Mouse (Mus musculus): Measurements from ENCODE around the gene Slc35g1. TPM values are rescaled to one million over a fixed set of nuclear protein-coding genes. Genes with fewer than 3 reads are reported as not detected.

Slc35g1 gene
- total and polyA plus RNA-seq, 3 experiments, result 11.3 to 58.4 (median 44.4) TPM

DNA sequence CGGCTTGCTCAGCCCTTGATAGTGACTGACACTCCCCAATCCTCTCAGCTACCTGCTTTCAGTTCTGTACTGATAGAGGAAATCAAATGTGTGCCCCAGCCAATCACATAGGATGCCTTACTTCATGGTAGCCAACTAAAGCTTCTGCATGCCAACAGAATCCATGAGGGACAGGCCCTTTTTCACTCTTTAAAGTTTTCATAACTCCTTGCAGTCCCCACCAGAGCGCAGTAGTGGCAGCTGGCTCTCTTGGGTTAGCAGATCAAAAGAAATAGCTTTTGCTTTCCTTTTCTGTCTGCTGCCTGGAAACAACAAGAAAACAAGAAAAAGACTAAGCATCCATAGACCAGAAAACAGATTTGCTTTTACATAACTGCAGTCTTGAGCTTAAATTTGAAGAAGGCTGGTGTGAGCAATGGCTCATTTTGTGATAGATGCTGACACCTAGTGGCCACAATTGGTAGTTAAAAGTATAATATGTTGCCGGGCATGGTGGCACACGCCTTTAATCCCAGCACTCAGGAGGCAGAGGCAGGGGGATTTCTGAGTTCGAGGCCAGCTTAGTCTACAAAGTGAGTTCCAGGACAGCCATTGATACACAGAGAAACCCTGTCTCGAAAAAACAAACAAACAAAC lies 43.2 kb upstream of the Slc35g1 start:
- no peak for DNase-seq (ENCODE audit: low spot score)
- no peaks in the 10 kb centered on the region for H3K9me3 ChIP-seq (replicated peaks)
- no peak for ATAC-seq (ENCODE audit: extremely low read depth, insufficient number of reproducible peaks, low FRiP score, poor library complexity, severe bottlenecking)
- no peaks in the 10 kb centered on the region for H3K36me3 ChIP-seq (replicated peaks)
- TF ChIP-seq POLR2AphosphoS5 (IDR thresholded peaks at IDR 0.05; ENCODE audit: insufficient replicate concordance, low read depth, low read length) (no peak), TAL1 (conservative IDR thresholded peaks at IDR 0.05; ENCODE audit: low read depth, low read length) (no peak), GATA1 (IDR thresholded peaks at IDR 0.05; ENCODE audit: borderline replicate concordance, low read length) (no peak), CTCF (IDR thresholded peaks at IDR 0.05; ENCODE audit: low read depth, low read length) (no peak), GATA2 (IDR thresholded peaks at IDR 0.05; ENCODE audit: borderline replicate concordance, low read depth, low read length) (no peak)
- no peak overlapping the region for H3K4me3 ChIP-seq (ENCODE audit: low read depth, low read length)
- H3K27me3 ChIP-seq (ENCODE audit: insufficient read depth, low read length), result peaks cover 15% of the 10 kb centered on the region
- H3K4me1 ChIP-seq (ENCODE audit: insufficient read depth, low read depth, low read length), result peaks cover 13% of the 10 kb centered on the region

DNA sequence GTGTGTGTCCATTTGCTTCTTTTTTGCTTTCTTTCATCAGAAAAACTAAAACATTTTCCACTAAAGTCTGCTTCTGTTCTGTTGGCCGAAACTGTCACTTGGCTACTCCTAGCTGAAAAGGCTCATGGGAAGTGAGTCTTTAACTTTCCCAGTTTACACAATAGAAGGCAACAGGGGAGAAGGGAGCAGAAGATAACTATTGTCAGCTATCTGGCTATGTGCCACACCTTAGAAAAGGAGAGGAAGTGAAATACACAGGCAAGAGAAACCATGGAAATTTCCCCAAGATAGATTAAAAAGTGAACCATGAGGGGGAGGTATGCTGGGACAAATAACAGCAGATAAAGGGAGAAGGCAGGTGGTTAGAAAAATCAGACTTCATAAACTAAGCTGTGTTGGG lies 41.5 kb upstream of the Slc35g1 start:
- Histone ChIP-seq H3K4me1 (ENCODE audit: insufficient read depth, low read depth, low read length) (peaks cover 29% of the 10 kb centered on the region), H3K27me3 (ENCODE audit: insufficient read depth, low read length) (peaks cover 8% of the 10 kb centered on the region), H3K4me3 (ENCODE audit: low read depth, low read length) (no peak overlapping the region), H3K9me3 (replicated peaks) (no peaks in the 10 kb centered on the region), H3K36me3 (replicated peaks) (no peaks in the 10 kb centered on the region)
- DNase-seq (ENCODE audit: low spot score), result no peak
- no peak for ATAC-seq (ENCODE audit: extremely low read depth, insufficient number of reproducible peaks, low FRiP score, poor library complexity, severe bottlenecking)
- TF ChIP-seq TAL1 (conservative IDR thresholded peaks at IDR 0.05; ENCODE audit: low read depth, low read length) (no peak), GATA1 (IDR thresholded peaks at IDR 0.05; ENCODE audit: borderline replicate concordance, low read length) (no peak), POLR2AphosphoS5 (IDR thresholded peaks at IDR 0.05; ENCODE audit: insufficient replicate concordance, low read depth, low read length) (no peak), GATA2 (IDR thresholded peaks at IDR 0.05; ENCODE audit: borderline replicate concordance, low read depth, low read length) (no peak), CTCF (IDR thresholded peaks at IDR 0.05; ENCODE audit: low read depth, low read length) (no peak)

DNA sequence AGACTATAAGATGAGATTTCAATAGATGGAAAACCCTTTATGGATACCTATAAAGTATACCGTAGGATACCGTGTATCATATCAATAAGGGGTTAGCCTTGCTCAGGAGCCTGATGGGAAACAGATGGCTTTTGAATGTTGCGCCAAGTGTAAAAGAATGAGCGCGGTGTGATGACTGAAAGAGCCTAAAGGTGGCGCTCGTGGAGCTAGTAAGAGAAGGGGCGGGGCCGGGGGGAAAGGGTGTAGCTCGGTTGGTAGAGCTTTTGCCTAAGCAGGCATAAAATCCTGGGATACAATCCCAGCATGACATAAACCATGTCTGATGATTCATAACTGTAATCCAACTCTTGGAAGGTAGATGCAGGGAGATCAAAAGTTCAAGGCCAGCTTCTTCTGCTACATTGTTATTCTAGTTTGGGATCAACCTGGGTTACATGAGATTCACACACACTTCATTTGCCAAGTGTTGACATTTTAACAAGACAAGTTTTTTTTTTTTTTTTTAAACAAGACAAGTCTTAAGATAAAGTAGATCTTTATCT lies 40.9 kb upstream of the Slc35g1 start:
- DNase-seq (ENCODE audit: low spot score) (no peak), ATAC-seq (ENCODE audit: extremely low read depth, insufficient number of reproducible peaks, low FRiP score, poor library complexity, severe bottlenecking) (no peak)
- peaks cover 32% of the 10 kb centered on the region for H3K4me1 ChIP-seq (ENCODE audit: insufficient read depth, low read depth, low read length)
- H3K9me3 ChIP-seq (replicated peaks), result no peaks in the 10 kb centered on the region
- no peak for TF ChIP-seq POLR2AphosphoS5 (IDR thresholded peaks at IDR 0.05; ENCODE audit: insufficient replicate concordance, low read depth, low read length)
- no peak for TF ChIP-seq CTCF (IDR thresholded peaks at IDR 0.05; ENCODE audit: low read depth, low read length)
- TF ChIP-seq GATA1 (IDR thresholded peaks at IDR 0.05; ENCODE audit: borderline replicate concordance, low read length), result no peak
- TF ChIP-seq GATA2 (IDR thresholded peaks at IDR 0.05; ENCODE audit: borderline replicate concordance, low read depth, low read length), result no peak
- TF ChIP-seq TAL1 (conservative IDR thresholded peaks at IDR 0.05; ENCODE audit: low read depth, low read length), result no peak
- peaks cover 5% of the 10 kb centered on the region for H3K27me3 ChIP-seq (ENCODE audit: insufficient read depth, low read length)
- no peaks in the 10 kb centered on the region for H3K36me3 ChIP-seq (replicated peaks)
- no peak overlapping the region for H3K4me3 ChIP-seq (ENCODE audit: low read depth, low read length)

DNA sequence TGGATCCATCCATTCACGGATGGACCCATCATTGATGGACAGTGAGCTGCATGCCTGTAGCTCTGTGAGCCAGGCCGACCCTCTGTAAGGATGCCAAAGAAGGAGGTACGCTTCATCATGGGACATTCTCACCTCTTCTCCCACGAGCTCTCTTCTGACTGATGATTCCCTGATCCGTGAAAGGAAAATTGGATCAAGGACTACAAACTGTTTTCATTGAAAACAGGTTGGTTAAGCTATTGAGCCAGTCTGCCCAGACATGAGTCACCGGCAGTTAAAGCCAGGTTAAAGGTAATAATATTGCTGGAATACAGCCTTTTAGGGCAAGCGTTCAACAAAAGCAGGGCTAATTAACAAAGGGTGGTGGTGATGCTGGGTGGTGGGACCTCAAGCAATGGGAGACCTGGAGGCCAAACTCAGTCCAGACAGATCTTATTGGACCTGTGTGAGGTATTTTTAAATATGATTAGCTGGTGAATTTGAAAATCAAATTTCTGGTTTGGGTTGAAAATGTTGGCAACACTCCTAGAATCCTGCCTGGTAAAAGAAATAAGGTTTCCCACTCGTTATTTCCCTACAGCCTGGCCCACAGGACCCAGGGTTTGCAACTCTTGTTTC lies 39.5 kb upstream of the Slc35g1 start:
- H3K4me3 ChIP-seq (ENCODE audit: low read depth, low read length), result no peak overlapping the region
- ATAC-seq (ENCODE audit: extremely low read depth, insufficient number of reproducible peaks, low FRiP score, poor library complexity, severe bottlenecking) (no peak), DNase-seq (ENCODE audit: low spot score) (no peak)
- 0 out of 2 replicates have a peak, but pooled peaks cover 2% of the 10 kb centered on the region for H3K9me3 ChIP-seq (replicated peaks)
- peaks cover 37% of the 10 kb centered on the region for H3K4me1 ChIP-seq (ENCODE audit: insufficient read depth, low read depth, low read length)
- TF ChIP-seq GATA1 (IDR thresholded peaks at IDR 0.05; ENCODE audit: borderline replicate concordance, low read length) (no peak), CTCF (IDR thresholded peaks at IDR 0.05; ENCODE audit: low read depth, low read length) (no peak), GATA2 (IDR thresholded peaks at IDR 0.05; ENCODE audit: borderline replicate concordance, low read depth, low read length) (no peak), TAL1 (conservative IDR thresholded peaks at IDR 0.05; ENCODE audit: low read depth, low read length) (no peak), POLR2AphosphoS5 (IDR thresholded peaks at IDR 0.05; ENCODE audit: insufficient replicate concordance, low read depth, low read length) (no peak)
- H3K27me3 ChIP-seq (ENCODE audit: insufficient read depth, low read length), result no peaks in the 10 kb centered on the region; the same call in 1 of the 2 replicates
- no peaks in the 10 kb centered on the region for H3K36me3 ChIP-seq (replicated peaks)

DNA sequence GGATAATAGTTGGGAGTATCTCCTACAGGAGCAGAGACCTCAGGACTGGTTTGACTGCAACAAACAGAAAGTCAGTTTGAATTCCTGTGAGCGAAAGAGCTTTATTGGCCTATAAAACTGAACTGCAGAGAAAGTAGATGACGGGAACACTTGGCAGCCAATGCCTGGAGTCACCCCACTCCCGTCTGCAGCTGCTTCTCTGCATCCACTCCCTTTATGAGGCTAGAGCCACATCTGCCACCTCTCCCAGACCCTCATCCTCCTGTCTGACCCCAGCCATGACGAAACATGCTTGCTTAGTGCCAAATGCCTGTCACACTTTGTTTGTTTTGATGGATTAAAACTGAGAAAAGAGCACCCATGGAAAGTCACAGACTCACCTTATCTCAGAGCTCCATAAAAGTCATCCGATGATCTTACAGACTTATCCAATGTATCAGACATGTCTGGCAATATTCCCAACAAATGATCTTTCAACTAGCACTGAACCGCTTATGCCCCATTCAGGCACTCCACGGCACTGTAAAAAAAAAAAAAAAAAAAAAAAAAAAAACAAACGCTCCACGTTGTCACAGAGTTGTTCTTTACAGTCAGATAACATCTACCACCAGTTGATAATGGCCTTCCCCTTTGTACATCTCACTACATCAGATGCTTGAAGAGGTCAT lies 37.7 kb upstream of the Slc35g1 start:
- peak overlapping the region; percentile 45; the same call in 1 of the 2 replicates for H3K4me3 ChIP-seq (ENCODE audit: low read depth, low read length)

DNA sequence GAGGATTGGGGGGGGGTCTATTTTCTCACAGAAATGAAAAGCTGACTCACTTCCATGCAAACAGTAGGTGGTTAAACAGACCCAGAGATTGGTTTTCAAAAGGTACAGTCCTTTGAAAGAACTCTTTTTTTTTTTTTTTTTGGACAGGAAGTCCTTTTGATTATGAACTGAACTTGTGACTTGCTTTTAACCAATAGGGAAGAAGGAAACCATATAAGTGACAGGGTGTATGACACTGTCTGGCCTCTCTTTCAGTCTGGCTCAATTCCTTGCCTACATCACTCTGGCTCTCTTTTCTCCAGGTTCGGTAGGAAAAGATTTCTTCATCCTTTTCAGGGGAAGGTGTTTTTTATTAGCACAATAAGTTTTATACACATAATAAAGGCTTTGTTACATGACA lies 36.5 kb upstream of the Slc35g1 start:
- 0 out of 2 replicates have a peak, but pooled peaks cover 2% of the 10 kb centered on the region for H3K9me3 ChIP-seq (replicated peaks)
- TF ChIP-seq CTCF (IDR thresholded peaks at IDR 0.05; ENCODE audit: low read depth, low read length) (no peak), GATA1 (IDR thresholded peaks at IDR 0.05; ENCODE audit: borderline replicate concordance, low read length) (no peak), TAL1 (conservative IDR thresholded peaks at IDR 0.05; ENCODE audit: low read depth, low read length) (no peak), POLR2AphosphoS5 (IDR thresholded peaks at IDR 0.05; ENCODE audit: insufficient replicate concordance, low read depth, low read length) (no peak), GATA2 (IDR thresholded peaks at IDR 0.05; ENCODE audit: borderline replicate concordance, low read depth, low read length) (no peak)
- H3K27me3 ChIP-seq (ENCODE audit: insufficient read depth, low read length), result no peaks in the 10 kb centered on the region
- no peaks in the 10 kb centered on the region for H3K36me3 ChIP-seq (replicated peaks)
- no peak overlapping the region for H3K4me3 ChIP-seq (ENCODE audit: low read depth, low read length)
- peaks cover 48% of the 10 kb centered on the region for H3K4me1 ChIP-seq (ENCODE audit: insufficient read depth, low read depth, low read length)
- ATAC-seq (ENCODE audit: extremely low read depth, insufficient number of reproducible peaks, low FRiP score, poor library complexity, severe bottlenecking), result no peak
- no peak for DNase-seq (ENCODE audit: low spot score)

More for the DNA sequence above, 37.7 kb upstream of the Slc35g1 start:
- DNase-seq (ENCODE audit: low spot score) (peak; percentile 20), ATAC-seq (ENCODE audit: extremely low read depth, insufficient number of reproducible peaks, low FRiP score, poor library complexity, severe bottlenecking) (peak; percentile 15; the same call in 1 of the 2 replicates)
- H3K36me3 ChIP-seq (replicated peaks), result no peaks in the 10 kb centered on the region
- H3K9me3 ChIP-seq (replicated peaks), result 0 out of 2 replicates have a peak, but pooled peaks cover 2% of the 10 kb centered on the region
- peaks cover 40% of the 10 kb centered on the region for H3K4me1 ChIP-seq (ENCODE audit: insufficient read depth, low read depth, low read length)
- TF ChIP-seq CTCF (IDR thresholded peaks at IDR 0.05; ENCODE audit: low read depth, low read length), result no peak
- TF ChIP-seq POLR2AphosphoS5 (IDR thresholded peaks at IDR 0.05; ENCODE audit: insufficient replicate concordance, low read depth, low read length), result no peak
- TF ChIP-seq GATA1 (IDR thresholded peaks at IDR 0.05; ENCODE audit: borderline replicate concordance, low read length), result no peak
- no peak for TF ChIP-seq TAL1 (conservative IDR thresholded peaks at IDR 0.05; ENCODE audit: low read depth, low read length)
- H3K27me3 ChIP-seq (ENCODE audit: insufficient read depth, low read length), result no peaks in the 10 kb centered on the region
